Mouse (Mus musculus) embryonic fibroblast, embryonic 13.5 days (primary cell): ENCODE data around the gene Slc17a1. TPM values are rescaled to one million over a fixed set of nuclear protein-coding genes. Genes with fewer than 3 reads are reported as not detected.

Experiments used
- H3K27ac ChIP-seq: 2 replicates; pipeline ENCODE4 v1.5.1; 2012; ENCODE audit warnings: low read length, control low read depth, inconsistent platforms; ENCODE audit not compliant: insufficient read depth
- H3K4me1 ChIP-seq: 2 replicates; pipeline ENCODE4 v1.6.1; 2011; ENCODE audit warnings: low read length; ENCODE audit not compliant: control insufficient read depth, insufficient read depth
- H3K4me3 ChIP-seq: 2 replicates; pipeline ENCODE4 v1.5.1; 2011; ENCODE audit warnings: mild to moderate bottlenecking, control low read depth, low read length; ENCODE audit not compliant: insufficient read depth
- CTCF ChIP-seq: IDR thresholded peaks from 2 replicates; pipeline ENCODE4 v1.5.1; 2011; ENCODE audit warnings: mild to moderate bottlenecking, control low read depth, low read length, moderate library complexity, borderline replicate concordance; ENCODE audit not compliant: insufficient read depth
- POLR2A ChIP-seq: IDR thresholded peaks from 2 replicates; pipeline ENCODE4 v1.6.1; 2011; ENCODE audit warnings: low read depth, mild to moderate bottlenecking, control low read depth, low read length, moderate library complexity
- polyA plus RNA-seq: library from polyadenylated mRNA; stranded (reverse); fragments of >200 nt; gene quantifications from 2 replicates; pipeline ENCODE4 v1.2.4, GENCODE M21; 2011; ENCODE audit warnings: low read depth; ENCODE audit not compliant: missing spikeins, insufficient read length

The Slc17a1 gene
- polyA plus RNA-seq, 1 experiment, result not detected

GRCm38 (mm10) chr13:23914376-23915167, 47.0 kb downstream of the Slc17a1 start, which contains the start of gene Slc17a4:
Gene Slc17a4 (minus strand): TSS chr13:23915009.
- no peaks in the 10 kb centered on the region for H3K4me1 ChIP-seq
- H3K27ac ChIP-seq, result no peak within 1 kb of the TSS
- TF ChIP-seq POLR2A (no peak), CTCF (no peak)
- H3K4me3 ChIP-seq, result no peak within 1 kb of the TSS

GRCm38 (mm10) chr13:23916132-23916531, 48.6 kb downstream of the Slc17a1 start:
- TF ChIP-seq POLR2A (no peak), CTCF (no peak)
- Histone ChIP-seq H3K4me1 (no peaks in the 10 kb centered on the region), H3K27ac (no peak overlapping the region), H3K4me3 (no peak overlapping the region)

GRCm38 (mm10) chr13:23917674-23918073, 50.1 kb downstream of the Slc17a1 start:
- Histone ChIP-seq H3K4me3 (no peak overlapping the region), H3K27ac (no peak overlapping the region), H3K4me1 (no peaks in the 10 kb centered on the region)
- TF ChIP-seq POLR2A (no peak), CTCF (no peak)

- TF ChIP-seq POLR2A, result no peak
- TF ChIP-seq CTCF, result no peak
- Histone ChIP-seq H3K4me1 (no peaks in the 10 kb centered on the region), H3K27ac (no peak overlapping the region), H3K4me3 (no peak overlapping the region)
Measured at GRCm38 (mm10) chr13:23925792-23926191, 58.2 kb downstream of the Slc17a1 start.

- no peak overlapping the region for H3K27ac ChIP-seq
- TF ChIP-seq POLR2A (no peak), CTCF (no peak)
- H3K4me3 ChIP-seq, result no peak overlapping the region
- no peaks in the 10 kb centered on the region for H3K4me1 ChIP-seq
Measured at GRCm38 (mm10) chr13:23928637-23929036, 61.1 kb downstream of the Slc17a1 start.

GRCm38 (mm10) chr13:23930461-23930860, 62.9 kb downstream of the Slc17a1 start:
- no peaks in the 10 kb centered on the region for H3K4me1 ChIP-seq
- H3K27ac ChIP-seq, result no peak overlapping the region
- no peak for TF ChIP-seq POLR2A
- TF ChIP-seq CTCF, result no peak
- H3K4me3 ChIP-seq, result no peak overlapping the region

GRCm38 (mm10) chr13:23930904-23931303, 63.4 kb downstream of the Slc17a1 start:
- no peak overlapping the region for H3K27ac ChIP-seq
- no peak overlapping the region for H3K4me3 ChIP-seq
- TF ChIP-seq POLR2A (no peak), CTCF (no peak)
- no peaks in the 10 kb centered on the region for H3K4me1 ChIP-seq

- H3K27ac ChIP-seq, result no peak within 1 kb of the TSS
- H3K4me3 ChIP-seq, result no peak within 1 kb of the TSS
- TF ChIP-seq CTCF (no peak), POLR2A (no peak)
- no peaks in the 10 kb centered on the region for H3K4me1 ChIP-seq
Measured at GRCm38 (mm10) chr13:23933421-23934210, 66.1 kb downstream of the Slc17a1 start, which contains the start of gene Hist1h2ba. Gene Hist1h2ba (minus strand): TSS chr13:23934156.

GRCm38 (mm10) chr13:23934211-23934520, 66.6 kb downstream of the Slc17a1 start, which contains the start of gene Hist1h2aa:
Gene Hist1h2aa (plus strand): TSS chr13:23934462.
- TF ChIP-seq POLR2A (no peak), CTCF (no peak)
- H3K4me1 ChIP-seq, result no peaks in the 10 kb centered on the region
- no peak within 1 kb of the TSS for H3K27ac ChIP-seq
- no peak within 1 kb of the TSS for H3K4me3 ChIP-seq

- H3K4me3 ChIP-seq, result no peak overlapping the region
- H3K27ac ChIP-seq, result no peak overlapping the region
- no peak for TF ChIP-seq POLR2A
- TF ChIP-seq CTCF, result no peak
- H3K4me1 ChIP-seq, result no peaks in the 10 kb centered on the region
Measured at GRCm38 (mm10) chr13:23938699-23939098, 71.1 kb downstream of the Slc17a1 start.

- Histone ChIP-seq H3K27ac (no peak overlapping the region), H3K4me3 (no peak overlapping the region), H3K4me1 (no peaks in the 10 kb centered on the region)
- no peak for TF ChIP-seq POLR2A
- TF ChIP-seq CTCF, result no peak
Measured at GRCm38 (mm10) chr13:23940291-23940690, 72.7 kb downstream of the Slc17a1 start.
